Mouse (Mus musculus): ENCODE data around the gene Vwa8. TPM values are rescaled to one million over a fixed set of nuclear protein-coding genes. Genes with fewer than 3 reads are reported as not detected.
A peak's percentile ranks its signal among the peaks of the same experiment; 100 is the strongest.
"Not testable (repeated sequence)": the region's sequence is repeated elsewhere in the genome, so short reads cannot be mapped to it uniquely, and the experiment has no call there.

The Vwa8 gene
- polyA plus RNA-seq, 2 experiments, result 6.4 to 8.3 TPM

GRCm38 (mm10) chr14:78987543-78987942 is 138.7 kb downstream of the Vwa8 start:
- WGBS (ENCODE audit: insufficient replicate concordance), result 79% methylated on average over 8 of the region's 8 CpGs

GRCm38 (mm10) chr14:78992456-78992855 is 143.6 kb downstream of the Vwa8 start:
- no peaks in the 10 kb centered on the region for H3K27me3 ChIP-seq (ENCODE audit: control insufficient read depth, insufficient read depth, low read length)
- no peak for TF ChIP-seq CTCF (IDR thresholded peaks at IDR 0.05; ENCODE audit: low read depth)
- no peak for TF ChIP-seq EP300 (IDR thresholded peaks at IDR 0.05; ENCODE audit: low read depth)
- H3K27ac ChIP-seq, result no peak overlapping the region
- no peak overlapping the region for H3K4me2 ChIP-seq (ENCODE audit: low read depth)
- H3K4me1 ChIP-seq (replicated peaks; ENCODE audit: control insufficient read depth in 2 of 2, insufficient read depth in 2 of 2, low read length in 1 of 2), result no peaks in the 10 kb centered on the region
- H3K36me3 ChIP-seq (replicated peaks; ENCODE audit: control insufficient read depth, insufficient read depth, low read depth), result no peaks in the 10 kb centered on the region
- no peak overlapping the region for H3K9ac ChIP-seq (replicated peaks)
- H3K9me3 ChIP-seq (ENCODE audit: control insufficient read depth, low read length), result no peaks in the 10 kb centered on the region
- no peak for DNase-seq (ENCODE audit: low read depth in 3 of 3, low spot score in 3 of 3)
- 45% methylated on average over 4 of the region's 4 CpGs for WGBS (ENCODE audit: insufficient replicate concordance)
- no peak for ATAC-seq (ENCODE audit: insufficient read depth)
- no peak overlapping the region for H3K4me3 ChIP-seq (ENCODE audit: insufficient read depth in 1 of 2, low read depth in 2 of 2, low read length in 2 of 2)

More at GRCm38 (mm10) chr14:78987543-78987942, 138.7 kb downstream of the Vwa8 start:
- Histone ChIP-seq H3K9me3 (ENCODE audit: control insufficient read depth, low read length) (no peaks in the 10 kb centered on the region), H3K27me3 (ENCODE audit: control insufficient read depth, insufficient read depth, low read length) (no peaks in the 10 kb centered on the region), H3K36me3 (replicated peaks; ENCODE audit: control insufficient read depth, insufficient read depth, low read depth) (no peaks in the 10 kb centered on the region), H3K4me3 (ENCODE audit: insufficient read depth in 1 of 2, low read depth in 2 of 2, low read length in 2 of 2) (no peak overlapping the region), H3K27ac (no peak overlapping the region), H3K4me1 (replicated peaks; ENCODE audit: control insufficient read depth in 2 of 2, insufficient read depth in 2 of 2, low read length in 1 of 2) (no peaks in the 10 kb centered on the region), H3K4me2 (ENCODE audit: low read depth) (no peak overlapping the region), H3K9ac (replicated peaks) (no peak overlapping the region)
- no peak for ATAC-seq (ENCODE audit: insufficient read depth)
- DNase-seq (ENCODE audit: low read depth in 3 of 3, low spot score in 3 of 3), result no peak
- TF ChIP-seq CTCF (IDR thresholded peaks at IDR 0.05; ENCODE audit: low read depth), result no peak
- TF ChIP-seq EP300 (IDR thresholded peaks at IDR 0.05; ENCODE audit: low read depth), result no peak

- 67% methylated on average over 4 of the region's 4 CpGs for WGBS (ENCODE audit: insufficient replicate concordance)
Measured at GRCm38 (mm10) chr14:78993515-78993914, 144.7 kb downstream of the Vwa8 start.

GRCm38 (mm10) chr14:78996359-78996758 is 147.5 kb downstream of the Vwa8 start:
- ATAC-seq (ENCODE audit: insufficient read depth), result no peak
- H3K9me3 ChIP-seq (ENCODE audit: control insufficient read depth, low read length), result no peaks in the 10 kb centered on the region
- TF ChIP-seq CTCF (IDR thresholded peaks at IDR 0.05; ENCODE audit: low read depth) (no peak), EP300 (IDR thresholded peaks at IDR 0.05; ENCODE audit: low read depth) (no peak)

More at GRCm38 (mm10) chr14:78993515-78993914, 144.7 kb downstream of the Vwa8 start:
- no peaks in the 10 kb centered on the region for H3K9me3 ChIP-seq (ENCODE audit: control insufficient read depth, low read length)
- no peak overlapping the region for H3K9ac ChIP-seq (replicated peaks)
- H3K36me3 ChIP-seq (replicated peaks; ENCODE audit: control insufficient read depth, insufficient read depth, low read depth), result no peaks in the 10 kb centered on the region
- ATAC-seq (ENCODE audit: insufficient read depth), result no peak
- no peaks in the 10 kb centered on the region for H3K27me3 ChIP-seq (ENCODE audit: control insufficient read depth, insufficient read depth, low read length)
- no peak overlapping the region for H3K27ac ChIP-seq
- no peaks in the 10 kb centered on the region for H3K4me1 ChIP-seq (replicated peaks; ENCODE audit: control insufficient read depth in 2 of 2, insufficient read depth in 2 of 2, low read length in 1 of 2)
- TF ChIP-seq CTCF (IDR thresholded peaks at IDR 0.05; ENCODE audit: low read depth), result no peak
- TF ChIP-seq EP300 (IDR thresholded peaks at IDR 0.05; ENCODE audit: low read depth), result no peak
- DNase-seq (ENCODE audit: low read depth in 3 of 3, low spot score in 3 of 3), result no peak
- no peak overlapping the region for H3K4me3 ChIP-seq (ENCODE audit: insufficient read depth in 1 of 2, low read depth in 2 of 2, low read length in 2 of 2)
- no peak overlapping the region for H3K4me2 ChIP-seq (ENCODE audit: low read depth)

GRCm38 (mm10) chr14:79003576-79003975 is 154.7 kb downstream of the Vwa8 start:
- Histone ChIP-seq H3K9ac (replicated peaks) (no peak overlapping the region), H3K27ac (no peak overlapping the region), H3K4me3 (ENCODE audit: insufficient read depth in 1 of 2, low read depth in 2 of 2, low read length in 2 of 2) (no peak overlapping the region), H3K36me3 (replicated peaks; ENCODE audit: control insufficient read depth, insufficient read depth, low read depth) (no peaks in the 10 kb centered on the region), H3K4me1 (replicated peaks; ENCODE audit: control insufficient read depth in 2 of 2, insufficient read depth in 2 of 2, low read length in 1 of 2) (no peaks in the 10 kb centered on the region), H3K9me3 (ENCODE audit: control insufficient read depth, low read length) (no peaks in the 10 kb centered on the region), H3K27me3 (ENCODE audit: control insufficient read depth, insufficient read depth, low read length) (no peaks in the 10 kb centered on the region), H3K4me2 (ENCODE audit: low read depth) (no peak overlapping the region)
- 59% methylated on average over 1 of the region's 1 CpGs for WGBS (ENCODE audit: insufficient replicate concordance)
- ATAC-seq (ENCODE audit: insufficient read depth), result no peak
- DNase-seq (ENCODE audit: low read depth in 3 of 3, low spot score in 3 of 3), result no peak
- no peak for TF ChIP-seq EP300 (IDR thresholded peaks at IDR 0.05; ENCODE audit: low read depth)
- peak; percentile 40; the same call in 1 of the 2 replicates for TF ChIP-seq CTCF (IDR thresholded peaks at IDR 0.05; ENCODE audit: low read depth)

More at GRCm38 (mm10) chr14:78996359-78996758, 147.5 kb downstream of the Vwa8 start:
- no peak for DNase-seq (ENCODE audit: low read depth in 3 of 3, low spot score in 3 of 3)
- no peak overlapping the region for H3K27ac ChIP-seq
- H3K4me3 ChIP-seq (ENCODE audit: insufficient read depth in 1 of 2, low read depth in 2 of 2, low read length in 2 of 2), result no peak overlapping the region
- WGBS (ENCODE audit: insufficient replicate concordance), result 59% methylated on average over 2 of the region's 2 CpGs
- no peaks in the 10 kb centered on the region for H3K4me1 ChIP-seq (replicated peaks; ENCODE audit: control insufficient read depth in 2 of 2, insufficient read depth in 2 of 2, low read length in 1 of 2)
- no peaks in the 10 kb centered on the region for H3K36me3 ChIP-seq (replicated peaks; ENCODE audit: control insufficient read depth, insufficient read depth, low read depth)
- no peak overlapping the region for H3K9ac ChIP-seq (replicated peaks)
- no peaks in the 10 kb centered on the region for H3K27me3 ChIP-seq (ENCODE audit: control insufficient read depth, insufficient read depth, low read length)
- no peak overlapping the region for H3K4me2 ChIP-seq (ENCODE audit: low read depth)

GRCm38 (mm10) chr14:79017710-79018109 is 168.9 kb downstream of the Vwa8 start:
- not testable (repeated sequence) for H3K4me2 ChIP-seq (ENCODE audit: low read depth); DNase-seq (ENCODE audit: low read depth in 3 of 3, low spot score in 3 of 3); H3K27me3 ChIP-seq (ENCODE audit: control insufficient read depth, insufficient read depth, low read length); H3K36me3 ChIP-seq (replicated peaks; ENCODE audit: control insufficient read depth, insufficient read depth, low read depth); H3K9ac ChIP-seq (replicated peaks); ATAC-seq (ENCODE audit: insufficient read depth); H3K27ac ChIP-seq; H3K9me3 ChIP-seq (ENCODE audit: control insufficient read depth, low read length); H3K4me3 ChIP-seq (ENCODE audit: insufficient read depth in 1 of 2, low read depth in 2 of 2, low read length in 2 of 2); H3K4me1 ChIP-seq (replicated peaks; ENCODE audit: control insufficient read depth in 2 of 2, insufficient read depth in 2 of 2, low read length in 1 of 2)
- WGBS (ENCODE audit: insufficient replicate concordance), result 67% methylated on average over 5 of the region's 5 CpGs
